Mouse (Mus musculus): ENCODE results near the gene Rpl38.

- TF ChIP-seq POLR2A (IDR thresholded peaks at IDR 0.05; ENCODE audit: insufficient read depth, low read length), result no peak
- no peak for TF ChIP-seq CTCF (IDR thresholded peaks at IDR 0.05; ENCODE audit: low read depth, low read length)
- TF ChIP-seq EP300 (IDR thresholded peaks at IDR 0.05; ENCODE audit: insufficient read depth, low read depth, low read length), result no peak
Measured at GRCm38 (mm10) chr11:114618697-114619417, 49.5 kb upstream of the Rpl38 start.
